In the genomic region with DNA sequence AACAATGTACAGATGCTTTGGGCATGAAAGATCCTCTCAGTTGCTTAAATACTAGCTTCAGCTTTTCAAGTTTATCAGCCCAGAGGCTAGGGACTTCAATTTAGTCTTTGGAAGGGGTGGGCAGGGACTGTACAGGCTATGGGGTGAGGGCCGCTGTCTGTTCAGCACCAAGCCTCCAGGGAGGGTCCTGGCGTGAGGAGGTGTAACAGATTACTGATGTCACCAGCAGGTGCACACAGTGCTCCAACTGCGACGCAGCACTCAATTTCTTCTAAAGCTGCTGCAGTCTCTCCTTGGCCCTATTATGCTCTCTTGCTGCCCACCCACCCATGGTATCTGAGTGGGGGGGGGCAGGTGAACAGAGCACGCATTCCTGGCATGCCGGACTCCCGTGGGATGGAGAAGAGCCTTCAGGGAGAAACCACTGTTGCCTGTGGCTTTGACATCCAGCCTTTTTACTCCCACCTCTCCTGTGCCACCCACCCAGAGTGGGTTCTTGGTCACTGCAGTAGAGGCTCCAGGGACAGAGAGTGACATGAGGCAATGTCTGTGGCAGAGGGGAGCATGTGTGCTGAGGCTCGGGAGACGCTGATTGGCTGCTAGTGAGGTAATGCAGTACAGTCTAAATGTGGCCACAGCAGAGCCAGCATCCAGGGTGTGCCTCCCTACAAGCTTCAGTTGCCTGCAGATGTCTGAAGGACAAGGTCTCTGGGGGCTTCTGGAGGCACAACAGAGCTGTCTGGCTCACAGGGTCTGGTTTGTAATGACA, we compare ENCODE assay signal across 10 mouse cellular contexts.
DNase-seq lines count a peak whose midpoint lies in the region; ATAC-seq lines count a peak whose summit lies in the region.
"Had no signal": no experiment of that assay in that cellular context is flagged by ENCODE, and none has a peak within 500 bp of the region (broad histone marks: within the 10 kb centered on the region; RNA-seq: fewer than 3 reads in every experiment).

No protein-coding gene starts in this region.

- WGBS in forebrain, embryonic 13.5 days = 60% methylated on average over 9 of the region's 9 CpGs
- 63% methylated on average over 9 of the region's 9 CpGs for WGBS in neural tube, embryonic 14.5 days

- H3K27ac ChIP-seq in forebrain, embryonic 13.5 days = no peak overlapping the region
- H3K27ac ChIP-seq in neural tube, embryonic 14.5 days (ENCODE audit: low read depth, low read length) = peak overlapping the region; percentile 34
- H3K27ac ChIP-seq: embryonic facial prominence, embryonic 12.5 days had no signal

- no peak for DNase-seq in cerebellum, postnatal 4 days (ENCODE audit: low spot score in 2 of 2)
- peak; percentile 59 to 60 for DNase-seq in layer of hippocampus, adult 8-10 months (ENCODE audit: low spot score in 2 of 2)
- no peak for DNase-seq in adrenal gland, postnatal 25 days
- DNase-seq in embryo, embryonic 11 days = no peak
- DNase-seq in urinary bladder, postnatal 14 days (ENCODE audit: low spot score) = no peak
- DNase-seq: heart, postnatal 36 days had no signal

- no peaks in the 10 kb centered on the region for H3K9me3 ChIP-seq in forebrain, embryonic 13.5 days (replicated peaks)
- H3K9me3 ChIP-seq in neural tube, embryonic 14.5 days (ENCODE audit: control insufficient read depth, low read length) = no peaks in the 10 kb centered on the region
- H3K9me3 ChIP-seq: embryonic facial prominence, embryonic 12.5 days had no signal

- no peak overlapping the region for H3K9ac ChIP-seq in forebrain, embryonic 13.5 days
- H3K9ac ChIP-seq in neural tube, embryonic 14.5 days (replicated peaks; ENCODE audit: low read depth, low read length) = no peak overlapping the region
- H3K9ac ChIP-seq: embryonic facial prominence, embryonic 12.5 days had no signal

- H3K27me3 ChIP-seq in forebrain, embryonic 13.5 days = no peaks in the 10 kb centered on the region
- H3K27me3 ChIP-seq in neural tube, embryonic 14.5 days (ENCODE audit: control insufficient read depth, insufficient read depth, low read length) = no peaks in the 10 kb centered on the region
- H3K27me3 ChIP-seq: embryonic facial prominence, embryonic 12.5 days had no signal

- H3K4me1 ChIP-seq in forebrain, embryonic 13.5 days = peaks cover 9% of the 10 kb centered on the region; the same call in 1 of the 2 replicates
- peaks cover 3% of the 10 kb centered on the region; the same call in 1 of the 2 replicates for H3K4me1 ChIP-seq in neural tube, embryonic 14.5 days (ENCODE audit: control insufficient read depth, insufficient read depth, low read length)
- H3K4me1 ChIP-seq: embryonic facial prominence, embryonic 12.5 days had no signal

- 0 out of 2 replicates have a peak, but pooled peaks have one; percentile 46 for ATAC-seq in cerebellum, adult (ENCODE audit: insufficient number of reproducible peaks, low FRiP score, low TSS enrichment)
- ATAC-seq in forebrain, embryonic 13.5 days = peak; percentile 45; the same call in 1 of the 2 replicates
- peak; percentile 81 for ATAC-seq in neural tube, embryonic 14.5 days (ENCODE audit: low read depth)

- no peak overlapping the region for H3K4me2 ChIP-seq in forebrain, embryonic 13.5 days
- H3K4me2 ChIP-seq in neural tube, embryonic 14.5 days (ENCODE audit: low read depth, low read length) = no peak overlapping the region
- H3K4me2 ChIP-seq: embryonic facial prominence, embryonic 12.5 days had no signal

- H3K4me3 ChIP-seq in forebrain, embryonic 13.5 days = no peak overlapping the region
- no peak overlapping the region for H3K4me3 ChIP-seq in neural tube, embryonic 14.5 days (ENCODE audit: low read depth, low read length)
- H3K4me3 ChIP-seq: embryonic facial prominence, embryonic 12.5 days had no signal

- no peaks in the 10 kb centered on the region for H3K36me3 ChIP-seq in forebrain, embryonic 13.5 days (ENCODE audit: poor library complexity, severe bottlenecking)
- no peaks in the 10 kb centered on the region for H3K36me3 ChIP-seq in neural tube, embryonic 14.5 days (ENCODE audit: control insufficient read depth, insufficient read depth, low read length)
- H3K36me3 ChIP-seq: embryonic facial prominence, embryonic 12.5 days had no signal

Comparison
In these comparisons a context has a peak if more than half of its experiments do, and no peak if none do; other contexts are left out.
1. DNase-seq: peak in layer of hippocampus, adult 8-10 months (2 of 2); none in cerebellum, postnatal 4 days (0 of 2), adrenal gland, postnatal 25 days (single experiment), embryo, embryonic 11 days (single experiment) and urinary bladder, postnatal 14 days (single experiment).
2. Peak in every context shown above with its lines, with median percentiles within 50 percentile points of each other: ATAC-seq.